Mouse (Mus musculus): ENCODE results near the gene Shc3. TPM values are rescaled to one million over a fixed set of nuclear protein-coding genes. Genes with fewer than 3 reads are reported as not detected.

Shc3 gene
- polyA plus RNA-seq, 1 experiment from 2014 or later = 5.0 TPM

GRCm38 (mm10) chr13:51523311-51523710 is 45.9 kb downstream of the Shc3 start:
- 95% methylated on average over 10 of the region's 10 CpGs for WGBS
- ATAC-seq (ENCODE audit: low FRiP score, low TSS enrichment) (no peak), DNase-seq (no peak)
- no peaks in the 10 kb centered on the region for H3K4me1 ChIP-seq (ENCODE audit: control insufficient read depth, insufficient read depth, low read length)
- H3K9ac ChIP-seq (replicated peaks; ENCODE audit: low read length) = no peak overlapping the region
- no peaks in the 10 kb centered on the region for H3K36me3 ChIP-seq (ENCODE audit: control insufficient read depth, insufficient read depth, low read length)
- no peaks in the 10 kb centered on the region for H3K9me3 ChIP-seq (ENCODE audit: control insufficient read depth, low read length)
- no peak overlapping the region for H3K27ac ChIP-seq (replicated peaks; ENCODE audit: low read depth, low read length)
- H3K4me2 ChIP-seq (ENCODE audit: low read length) = no peak overlapping the region
- H3K4me3 ChIP-seq (replicated peaks; ENCODE audit: low read depth, low read length) = no peak overlapping the region
- no peaks in the 10 kb centered on the region for H3K27me3 ChIP-seq (ENCODE audit: control insufficient read depth, insufficient read depth, low read length)

- no peaks in the 10 kb centered on the region for H3K9me3 ChIP-seq (ENCODE audit: control insufficient read depth, low read length)
- H3K4me3 ChIP-seq (replicated peaks; ENCODE audit: low read depth, low read length) = no peak overlapping the region
- ATAC-seq (ENCODE audit: low FRiP score, low TSS enrichment) (no peak), DNase-seq (no peak)
- no peaks in the 10 kb centered on the region for H3K4me1 ChIP-seq (ENCODE audit: control insufficient read depth, insufficient read depth, low read length)
- no peaks in the 10 kb centered on the region for H3K27me3 ChIP-seq (ENCODE audit: control insufficient read depth, insufficient read depth, low read length)
- no peak overlapping the region for H3K9ac ChIP-seq (replicated peaks; ENCODE audit: low read length)
- 94% methylated on average over 6 of the region's 6 CpGs for WGBS
- no peaks in the 10 kb centered on the region for H3K36me3 ChIP-seq (ENCODE audit: control insufficient read depth, insufficient read depth, low read length)
- no peak overlapping the region for H3K27ac ChIP-seq (replicated peaks; ENCODE audit: low read depth, low read length)
- no peak overlapping the region for H3K4me2 ChIP-seq (ENCODE audit: low read length)
Measured at GRCm38 (mm10) chr13:51518880-51519279, 50.3 kb downstream of the Shc3 start.

GRCm38 (mm10) chr13:51517943-51518342 is 51.3 kb downstream of the Shc3 start:
- DNase-seq (no peak), ATAC-seq (ENCODE audit: low FRiP score, low TSS enrichment) (no peak)
- no peaks in the 10 kb centered on the region for H3K9me3 ChIP-seq (ENCODE audit: control insufficient read depth, low read length)
- H3K27ac ChIP-seq (replicated peaks; ENCODE audit: low read depth, low read length) = no peak overlapping the region
- no peaks in the 10 kb centered on the region for H3K27me3 ChIP-seq (ENCODE audit: control insufficient read depth, insufficient read depth, low read length)
- no peaks in the 10 kb centered on the region for H3K36me3 ChIP-seq (ENCODE audit: control insufficient read depth, insufficient read depth, low read length)
- H3K4me2 ChIP-seq (ENCODE audit: low read length) = no peak overlapping the region
- no peaks in the 10 kb centered on the region for H3K4me1 ChIP-seq (ENCODE audit: control insufficient read depth, insufficient read depth, low read length)
- WGBS = 89% methylated on average over 4 of the region's 4 CpGs
- H3K4me3 ChIP-seq (replicated peaks; ENCODE audit: low read depth, low read length) = no peak overlapping the region
- H3K9ac ChIP-seq (replicated peaks; ENCODE audit: low read length) = no peak overlapping the region

- H3K27ac ChIP-seq (replicated peaks; ENCODE audit: low read depth, low read length) = no peak overlapping the region
- no peaks in the 10 kb centered on the region for H3K36me3 ChIP-seq (ENCODE audit: control insufficient read depth, insufficient read depth, low read length)
- H3K27me3 ChIP-seq (ENCODE audit: control insufficient read depth, insufficient read depth, low read length) = no peaks in the 10 kb centered on the region
- DNase-seq (no peak), ATAC-seq (ENCODE audit: low FRiP score, low TSS enrichment) (no peak)
- H3K4me1 ChIP-seq (ENCODE audit: control insufficient read depth, insufficient read depth, low read length) = no peaks in the 10 kb centered on the region
- 92% methylated on average over 9 of the region's 9 CpGs for WGBS
- H3K4me2 ChIP-seq (ENCODE audit: low read length) = no peak overlapping the region
- H3K9ac ChIP-seq (replicated peaks; ENCODE audit: low read length) = no peak overlapping the region
- no peak overlapping the region for H3K4me3 ChIP-seq (replicated peaks; ENCODE audit: low read depth, low read length)
- no peaks in the 10 kb centered on the region for H3K9me3 ChIP-seq (ENCODE audit: control insufficient read depth, low read length)
Measured at GRCm38 (mm10) chr13:51508836-51509235, 60.4 kb downstream of the Shc3 start.

- no peak for DNase-seq
- no peaks in the 10 kb centered on the region for H3K36me3 ChIP-seq (ENCODE audit: control insufficient read depth, insufficient read depth, low read length)
- no peak overlapping the region for H3K27ac ChIP-seq (replicated peaks; ENCODE audit: low read depth, low read length)
- H3K9me3 ChIP-seq (ENCODE audit: control insufficient read depth, low read length) = no peaks in the 10 kb centered on the region
- ATAC-seq (ENCODE audit: low FRiP score, low TSS enrichment) = no peak
- H3K4me1 ChIP-seq (ENCODE audit: control insufficient read depth, insufficient read depth, low read length) = no peaks in the 10 kb centered on the region
- H3K4me2 ChIP-seq (ENCODE audit: low read length) = no peak overlapping the region
- no peaks in the 10 kb centered on the region for H3K27me3 ChIP-seq (ENCODE audit: control insufficient read depth, insufficient read depth, low read length)
- H3K4me3 ChIP-seq (replicated peaks; ENCODE audit: low read depth, low read length) = no peak overlapping the region
- 89% methylated on average over 5 of the region's 5 CpGs for WGBS
- H3K9ac ChIP-seq (replicated peaks; ENCODE audit: low read length) = no peak overlapping the region
Measured at GRCm38 (mm10) chr13:51505711-51506110, 63.5 kb downstream of the Shc3 start.

GRCm38 (mm10) chr13:51499769-51500168 is 69.5 kb downstream of the Shc3 start:
- Histone ChIP-seq H3K4me2 (ENCODE audit: low read length) (no peak overlapping the region), H3K9ac (replicated peaks; ENCODE audit: low read length) (no peak overlapping the region), H3K36me3 (ENCODE audit: control insufficient read depth, insufficient read depth, low read length) (no peaks in the 10 kb centered on the region), H3K27ac (replicated peaks; ENCODE audit: low read depth, low read length) (no peak overlapping the region), H3K27me3 (ENCODE audit: control insufficient read depth, insufficient read depth, low read length) (no peaks in the 10 kb centered on the region), H3K4me1 (ENCODE audit: control insufficient read depth, insufficient read depth, low read length) (no peaks in the 10 kb centered on the region), H3K4me3 (replicated peaks; ENCODE audit: low read depth, low read length) (no peak overlapping the region), H3K9me3 (ENCODE audit: control insufficient read depth, low read length) (no peaks in the 10 kb centered on the region)
- WGBS = 92% methylated on average over 1 of the region's 1 CpGs
- DNase-seq (no peak), ATAC-seq (ENCODE audit: low FRiP score, low TSS enrichment) (no peak)

- Histone ChIP-seq H3K9me3 (ENCODE audit: control insufficient read depth, low read length) (no peaks in the 10 kb centered on the region), H3K4me2 (ENCODE audit: low read length) (no peak overlapping the region), H3K4me1 (ENCODE audit: control insufficient read depth, insufficient read depth, low read length) (no peaks in the 10 kb centered on the region), H3K36me3 (ENCODE audit: control insufficient read depth, insufficient read depth, low read length) (no peaks in the 10 kb centered on the region), H3K27me3 (ENCODE audit: control insufficient read depth, insufficient read depth, low read length) (no peaks in the 10 kb centered on the region), H3K9ac (replicated peaks; ENCODE audit: low read length) (no peak overlapping the region), H3K27ac (replicated peaks; ENCODE audit: low read depth, low read length) (no peak overlapping the region), H3K4me3 (replicated peaks; ENCODE audit: low read depth, low read length) (no peak overlapping the region)
- WGBS = 87% methylated on average over 9 of the region's 9 CpGs
- DNase-seq (no peak), ATAC-seq (ENCODE audit: low FRiP score, low TSS enrichment) (no peak)
Measured at GRCm38 (mm10) chr13:51493676-51494075, 75.5 kb downstream of the Shc3 start.

- Histone ChIP-seq H3K4me1 (ENCODE audit: control insufficient read depth, insufficient read depth, low read length) (no peaks in the 10 kb centered on the region), H3K9me3 (ENCODE audit: control insufficient read depth, low read length) (no peaks in the 10 kb centered on the region), H3K9ac (replicated peaks; ENCODE audit: low read length) (no peak overlapping the region), H3K36me3 (ENCODE audit: control insufficient read depth, insufficient read depth, low read length) (no peaks in the 10 kb centered on the region), H3K4me2 (ENCODE audit: low read length) (no peak overlapping the region), H3K27ac (replicated peaks; ENCODE audit: low read depth, low read length) (no peak overlapping the region), H3K4me3 (replicated peaks; ENCODE audit: low read depth, low read length) (no peak overlapping the region), H3K27me3 (ENCODE audit: control insufficient read depth, insufficient read depth, low read length) (no peaks in the 10 kb centered on the region)
- WGBS = 81% methylated on average over 8 of the region's 8 CpGs
- ATAC-seq (ENCODE audit: low FRiP score, low TSS enrichment) = no peak
- no peak for DNase-seq
Measured at GRCm38 (mm10) chr13:51491649-51492435, 77.4 kb downstream of the Shc3 start.

GRCm38 (mm10) chr13:51490195-51490594 is 79.0 kb downstream of the Shc3 start:
- H3K9ac ChIP-seq (replicated peaks; ENCODE audit: low read length) = no peak overlapping the region
- WGBS = 92% methylated on average over 6 of the region's 6 CpGs

More at GRCm38 (mm10) chr13:51490195-51490594, 79.0 kb downstream of the Shc3 start:
- no peaks in the 10 kb centered on the region for H3K36me3 ChIP-seq (ENCODE audit: control insufficient read depth, insufficient read depth, low read length)
- no peak overlapping the region for H3K4me2 ChIP-seq (ENCODE audit: low read length)
- H3K4me3 ChIP-seq (replicated peaks; ENCODE audit: low read depth, low read length) = no peak overlapping the region
- H3K27me3 ChIP-seq (ENCODE audit: control insufficient read depth, insufficient read depth, low read length) = no peaks in the 10 kb centered on the region
- no peaks in the 10 kb centered on the region for H3K9me3 ChIP-seq (ENCODE audit: control insufficient read depth, low read length)
- DNase-seq (no peak), ATAC-seq (ENCODE audit: low FRiP score, low TSS enrichment) (no peak)
- H3K4me1 ChIP-seq (ENCODE audit: control insufficient read depth, insufficient read depth, low read length) = no peaks in the 10 kb centered on the region
- H3K27ac ChIP-seq (replicated peaks; ENCODE audit: low read depth, low read length) = no peak overlapping the region

Measured in midbrain, embryonic 14.5 days (tissue).